Mouse (Mus musculus): ENCODE measurements at regions not wholly inside any gene's neighbourhood (a gene's known extent, or its start where the extent isn't known, plus 50 kb on each side); places are given as distances from the start of the nearest gene placed in this dataset.

DNA sequence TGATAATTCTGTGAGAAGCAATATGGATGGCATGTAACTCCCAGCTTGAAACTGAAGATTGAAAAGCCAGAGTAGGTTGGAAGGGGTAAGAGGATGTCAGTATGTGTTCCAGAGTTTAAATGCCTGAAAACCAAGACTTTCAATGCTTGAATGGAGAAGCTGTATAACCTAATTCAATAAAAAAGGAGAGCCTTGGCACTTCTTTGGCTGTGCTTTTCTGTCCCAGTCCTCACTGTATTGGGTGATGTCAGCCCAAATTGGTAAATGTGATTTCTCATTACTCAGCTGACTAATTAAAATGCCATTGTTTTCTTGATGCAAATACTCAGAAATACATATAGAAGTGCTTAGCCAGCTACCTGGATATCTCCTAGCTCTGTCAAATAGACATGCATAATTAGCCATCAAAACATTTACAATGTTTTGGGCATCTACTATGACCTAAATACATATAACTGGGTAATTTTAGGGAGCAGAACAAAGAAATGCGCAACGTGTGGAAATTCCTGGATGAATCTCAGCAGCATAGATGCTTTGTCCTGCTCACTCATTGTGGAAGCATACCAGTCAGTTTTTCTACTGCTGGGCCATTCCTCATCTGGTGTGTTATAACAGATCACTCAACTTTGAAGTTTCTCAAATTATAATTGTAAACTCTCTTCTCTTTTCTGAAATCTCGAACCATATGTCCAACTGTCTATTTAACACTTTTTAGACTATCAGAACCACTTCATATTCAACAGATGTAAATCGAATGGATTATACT is 347.5 kb upstream of the Ube2e3 start:
- TF ChIP-seq CTCF (IDR thresholded peaks at IDR 0.05; ENCODE audit: low read depth) (no peak), EP300 (IDR thresholded peaks at IDR 0.05; ENCODE audit: low read depth) (no peak)
